Mouse (Mus musculus) E14TG2a.4 (cell line): ENCODE measurements around the gene Fibcd1.

ENCODE experiments used
- CTCF ChIP-seq: conservative IDR thresholded peaks from 2 replicates; pipeline ENCODE4 v1.5.1; 2014; ENCODE audit warnings: low read length
- POU5F1 ChIP-seq: IDR thresholded peaks from 2 replicates; pipeline ENCODE4 v1.6.1; 2014; ENCODE audit warnings: low read length, borderline replicate concordance

DNA sequence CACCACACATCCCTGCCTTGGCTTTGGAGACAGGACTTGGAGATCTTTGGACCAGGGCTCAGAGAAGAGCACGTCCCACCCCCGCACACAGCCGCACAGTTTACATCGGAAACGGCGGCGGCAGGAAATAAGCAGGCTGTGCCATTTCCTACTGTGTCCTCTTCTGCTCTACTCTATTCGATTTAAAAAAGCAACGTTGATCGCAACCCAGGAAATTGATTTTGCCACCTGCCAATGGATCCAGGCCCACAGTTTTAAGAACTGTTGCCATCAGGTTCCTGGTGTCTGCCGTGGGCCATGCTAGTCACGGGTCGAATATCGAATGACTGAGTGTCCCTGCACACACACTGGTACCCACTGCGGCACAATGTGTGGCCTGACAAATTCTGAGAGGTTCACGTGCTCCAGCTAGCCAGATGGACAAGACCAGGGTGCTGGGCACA is 20.3 kb downstream of the Fibcd1 start:
- TF ChIP-seq CTCF (no peak), POU5F1 (no peak)
